Mouse (Mus musculus) heart, postnatal 4 days (tissue): Measurements from ENCODE around the gene Pdcd1. TPM values are rescaled to one million over a fixed set of nuclear protein-coding genes. Genes with fewer than 3 reads are reported as not detected.
"Not testable (repeated sequence)": the region's sequence is repeated elsewhere in the genome, so short reads cannot be mapped to it uniquely, and the experiment has no call there.

Experiments
- DNase-seq: peaks from one replicate; pipeline ENCODE4 v3.0.0; 2021
- total RNA-seq, 2 experiments: library from RNA; stranded (reverse); gene quantifications; 2 replicates each; pipeline ENCODE4 v1.2.3; 2021

The Pdcd1 gene
- total RNA-seq = not detected

DNA sequence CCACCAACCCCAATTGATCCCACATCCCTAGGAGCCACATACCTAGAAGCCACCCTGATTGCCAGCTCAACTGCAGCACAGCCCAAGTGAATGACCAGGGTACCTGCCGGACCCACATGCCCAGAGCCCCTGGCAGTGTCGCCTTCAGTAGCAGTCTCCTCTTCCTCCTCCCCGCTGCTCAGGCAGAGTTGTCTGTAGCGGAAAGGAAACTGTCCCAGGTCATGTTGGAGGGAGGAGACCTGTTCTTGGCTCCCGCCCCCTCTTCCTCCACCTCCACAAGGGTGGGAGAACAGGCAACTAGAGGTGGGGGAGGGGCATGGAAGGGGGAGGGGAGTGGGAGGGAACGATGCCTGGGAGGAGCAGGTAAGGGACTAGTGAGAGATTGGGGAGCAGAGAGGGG lies at the start of gene Pdcd1:
Pdcd1 (minus strand) TSS at position 181 of the 400 bp plus-strand sequence.
- no peak for DNase-seq

DNA sequence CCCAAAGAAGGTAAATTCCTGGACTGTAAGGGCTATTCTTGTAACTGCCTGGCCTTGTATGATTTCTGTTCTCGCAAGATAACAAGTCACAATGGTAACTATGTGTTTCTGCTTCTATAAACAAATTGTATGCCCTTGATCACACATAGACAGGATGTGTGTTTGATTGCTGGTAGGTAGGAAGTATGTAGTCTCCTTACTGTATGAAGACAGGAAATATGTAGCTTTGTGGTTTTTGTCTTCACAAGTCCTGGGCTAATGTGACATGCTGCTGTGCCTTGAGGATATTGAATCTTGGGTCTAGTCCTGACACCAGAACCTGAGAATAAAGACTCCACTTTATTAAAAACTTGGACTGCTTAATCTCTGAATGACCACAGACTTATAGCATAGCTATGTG lies 39.4 kb upstream of the Pdcd1 start:
- DNase-seq = no peak

DNA sequence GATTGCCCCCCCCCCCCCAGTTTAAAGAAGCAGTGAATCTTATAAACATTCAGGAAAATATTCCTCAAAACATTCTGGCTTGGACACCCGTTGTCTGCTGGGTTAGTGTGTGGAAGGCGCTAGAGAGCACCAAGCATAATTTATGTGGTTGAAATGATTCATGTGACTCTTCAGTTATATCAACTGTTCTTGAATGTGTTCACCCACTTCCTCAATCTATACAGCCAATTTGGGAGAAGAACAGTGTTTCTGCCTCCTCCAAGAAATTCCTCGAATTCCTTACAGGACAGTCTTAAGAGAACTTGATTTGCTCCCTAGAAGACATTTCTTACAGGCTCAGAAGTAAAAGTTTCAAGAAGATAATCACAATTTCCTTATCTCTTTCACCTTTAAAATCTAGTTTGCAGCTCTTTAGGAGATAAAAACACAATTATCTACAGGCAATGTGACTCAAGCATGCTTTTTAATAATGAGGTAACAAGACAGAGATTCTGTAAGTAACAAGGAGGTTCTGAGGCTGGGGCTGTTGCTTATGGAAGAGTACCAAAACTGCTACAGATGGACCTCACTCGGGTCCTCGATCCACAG lies 34.1 kb upstream of the Pdcd1 start:
- DNase-seq = no peak

DNA sequence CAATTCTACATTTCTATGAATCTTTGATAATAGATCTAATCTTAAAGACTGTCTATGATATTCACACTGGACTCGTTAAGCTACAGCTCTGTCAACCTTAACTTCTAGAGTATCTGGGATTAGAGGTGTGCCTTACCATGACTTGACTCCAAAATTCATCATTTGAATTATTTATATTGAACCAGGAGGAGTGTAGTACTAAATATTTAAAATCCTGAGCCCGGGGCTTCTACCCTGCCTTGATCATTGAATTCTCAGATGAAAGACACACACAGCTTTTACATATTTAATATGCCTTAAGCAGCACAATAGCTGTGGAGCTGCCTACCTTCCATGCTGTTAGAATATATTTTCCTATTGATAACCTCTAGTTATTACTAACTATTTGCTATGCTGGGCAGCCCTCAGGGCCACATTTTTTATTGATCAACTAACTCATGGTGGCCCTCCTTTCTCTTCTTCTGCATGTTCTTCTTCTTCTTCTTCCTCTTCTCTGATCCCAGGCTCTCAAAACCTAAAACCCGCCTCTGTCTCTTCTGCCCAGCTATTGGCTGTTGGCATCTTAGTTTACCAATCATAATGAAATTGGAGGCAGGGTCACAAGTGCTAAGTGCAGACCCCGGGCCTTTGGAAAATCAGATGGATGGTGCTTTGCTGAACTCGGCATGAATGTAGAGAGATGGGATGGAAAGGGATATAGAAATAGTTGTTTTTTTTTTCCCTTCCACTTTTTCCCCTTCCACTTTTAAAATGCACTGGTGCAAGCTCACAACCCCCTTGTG lies 33.2 kb upstream of the Pdcd1 start:
- no peak for DNase-seq

DNA sequence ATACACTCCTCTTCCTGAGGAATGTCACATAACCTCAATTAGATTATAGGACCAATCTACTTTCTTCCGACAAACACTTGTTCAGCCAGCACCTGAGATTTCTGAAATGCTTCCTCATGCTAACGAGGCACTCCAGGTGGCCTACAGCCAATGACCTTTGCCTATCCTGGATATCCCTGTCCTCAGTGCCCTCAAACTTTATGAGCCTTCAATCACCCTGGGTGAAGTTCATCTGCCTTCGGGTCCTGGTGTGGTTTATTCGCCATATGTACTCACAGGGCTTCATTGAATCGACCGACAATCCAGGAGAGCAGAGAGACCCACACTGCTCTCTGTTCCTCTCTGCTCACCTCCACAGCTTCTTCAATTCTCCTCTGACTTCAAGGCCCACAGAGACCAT lies 29.4 kb upstream of the Pdcd1 start:
- no peak for DNase-seq

DNA sequence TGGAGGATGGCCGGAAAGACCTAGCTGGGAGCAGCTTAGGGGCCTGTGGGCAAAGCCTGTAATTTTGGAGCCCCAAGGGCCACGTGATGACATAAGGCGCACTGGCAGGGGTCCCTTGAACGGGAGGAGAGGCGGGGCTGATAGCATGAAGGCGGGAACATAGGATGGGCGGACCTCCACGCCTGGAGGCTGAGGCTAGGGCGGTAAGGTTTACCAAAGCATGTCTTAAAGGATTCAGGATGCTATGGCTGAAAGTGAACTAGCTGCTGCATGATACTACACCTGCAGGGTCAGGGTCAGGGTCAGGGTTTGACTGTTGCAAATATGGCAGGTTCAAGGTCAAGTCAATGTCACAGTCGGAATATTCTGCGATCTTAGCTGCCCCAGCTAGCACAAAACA lies 28.8 kb upstream of the Pdcd1 start:
- no peak for DNase-seq

DNA sequence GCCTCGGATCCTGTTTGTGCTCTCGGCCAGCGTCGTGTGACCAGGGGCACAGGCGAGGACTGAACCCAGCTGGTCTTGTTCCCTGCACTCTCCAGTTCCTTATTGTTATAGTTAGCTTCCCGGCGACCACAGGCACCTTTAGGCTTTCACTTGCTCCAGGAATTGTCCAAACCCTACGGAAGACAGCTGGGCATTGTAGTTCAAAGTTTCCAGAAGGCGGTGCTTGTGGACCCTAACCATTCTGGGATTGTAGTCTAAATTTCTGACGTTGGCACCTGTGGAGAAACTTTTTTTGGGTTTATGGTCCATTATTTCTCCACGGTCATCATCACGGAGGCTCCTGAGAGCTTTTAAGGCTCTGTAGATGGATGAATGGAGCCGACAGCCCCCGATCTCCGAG lies 28.4 kb upstream of the Pdcd1 start:
- no peak for DNase-seq

DNA sequence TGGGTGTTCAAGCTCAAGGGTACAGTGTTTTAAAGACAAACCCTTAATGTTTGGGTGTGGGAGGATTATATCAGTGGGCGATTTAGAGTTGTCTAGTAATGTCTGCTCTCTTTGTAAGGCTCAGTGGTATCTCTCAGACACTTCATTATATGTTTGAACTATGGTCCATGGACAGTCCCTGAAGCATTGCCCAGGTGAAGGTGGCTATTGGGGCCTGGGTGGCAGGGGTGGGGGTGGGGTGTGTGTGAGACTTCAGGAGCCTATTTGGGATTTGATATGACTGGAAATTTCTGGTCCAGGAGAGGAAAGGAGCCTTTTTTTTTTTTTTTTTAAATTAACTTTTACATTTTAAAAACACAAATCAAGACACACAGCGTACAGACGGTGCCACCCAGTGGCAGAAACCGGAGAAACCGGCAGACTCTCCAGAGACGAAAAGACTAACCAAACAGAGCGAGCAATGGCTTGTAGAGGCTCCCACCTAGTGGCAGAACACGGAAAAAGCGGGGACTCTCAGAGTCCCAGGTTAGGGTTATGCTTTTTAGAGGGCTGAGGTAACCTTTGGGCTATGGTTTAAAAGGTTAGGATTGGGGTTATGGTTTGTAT lies 26.6 kb upstream of the Pdcd1 start:
- peak; percentile 91 for DNase-seq

DNA sequence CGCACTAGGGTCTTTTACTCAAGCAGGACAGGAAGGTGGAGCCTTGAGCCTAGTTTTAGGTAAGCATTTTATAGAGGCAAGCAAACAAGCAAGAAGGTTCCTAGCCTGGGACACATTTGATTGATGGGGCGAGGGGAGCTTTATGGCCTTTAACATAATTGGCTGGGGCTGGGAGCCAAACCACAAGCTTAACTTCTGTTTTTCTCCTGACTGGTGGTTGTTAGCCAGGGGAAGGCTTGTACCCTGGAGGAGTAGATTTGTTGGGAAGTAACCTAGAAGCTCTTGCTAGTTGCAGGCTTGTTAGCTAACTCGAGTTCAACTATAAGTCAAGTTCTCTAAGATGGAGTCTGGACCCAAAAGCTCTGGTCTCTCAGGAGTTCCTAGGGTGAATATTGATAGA lies 26.0 kb upstream of the Pdcd1 start:
- no peak for DNase-seq

DNA sequence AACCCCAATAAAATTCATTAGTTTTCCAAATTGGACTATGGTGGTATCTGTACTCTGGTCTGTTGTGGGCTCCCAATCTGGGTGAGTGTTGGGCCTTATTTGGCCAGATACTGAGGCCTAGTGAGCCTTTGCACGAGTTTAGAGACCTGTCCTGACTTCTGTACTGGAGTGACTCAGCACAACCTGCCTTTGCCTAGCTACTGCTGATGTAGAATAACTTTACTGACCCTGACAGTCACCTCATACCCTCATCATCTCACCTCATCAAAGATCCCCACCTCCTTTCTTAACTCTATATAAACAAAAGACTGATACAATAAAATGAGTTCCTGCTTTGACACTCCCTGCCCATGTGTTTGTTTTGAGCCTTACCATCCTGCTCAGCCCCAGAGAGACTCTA lies 24.3 kb upstream of the Pdcd1 start:
- no peak for DNase-seq

DNA sequence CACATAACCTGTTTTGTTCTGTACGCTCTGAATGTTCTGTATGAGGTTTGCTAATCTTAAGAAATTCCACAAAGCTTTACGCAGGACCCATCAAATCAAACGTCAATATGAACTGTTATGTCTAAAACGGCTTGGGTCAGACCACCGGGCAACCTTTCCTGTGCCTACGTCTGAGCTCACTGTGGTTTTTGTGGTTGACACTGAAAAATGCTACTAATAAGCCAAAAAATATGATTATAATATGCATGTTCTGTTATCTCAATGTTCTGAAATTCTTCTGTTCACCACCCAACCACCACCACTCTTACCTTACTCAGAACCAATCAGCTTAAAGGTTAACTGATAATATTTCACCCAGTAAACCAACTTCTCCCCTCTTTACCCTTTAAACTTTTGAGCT lies 22.4 kb upstream of the Pdcd1 start:
- DNase-seq = no peak

DNA sequence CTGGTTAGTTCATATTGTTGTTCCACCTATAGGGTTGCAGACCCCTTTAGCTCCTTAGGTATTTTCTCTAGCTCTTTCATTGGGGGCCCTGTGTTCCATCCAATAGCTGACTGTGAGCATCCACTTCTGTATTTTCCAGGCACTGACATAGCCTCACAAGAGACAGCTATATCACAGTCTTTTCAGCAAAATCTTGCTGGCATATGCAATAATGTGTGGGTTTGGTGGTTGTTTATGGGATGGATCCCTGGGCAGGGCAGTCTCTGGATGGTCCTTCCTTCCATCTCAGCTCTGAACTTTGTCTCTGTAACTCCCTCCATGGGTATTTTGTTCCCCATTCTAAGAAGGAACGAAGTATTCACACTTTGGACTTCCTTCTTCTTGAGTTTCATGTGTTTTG lies 5.9 kb upstream of the Pdcd1 start:
- DNase-seq = not testable (repeated sequence)

DNA sequence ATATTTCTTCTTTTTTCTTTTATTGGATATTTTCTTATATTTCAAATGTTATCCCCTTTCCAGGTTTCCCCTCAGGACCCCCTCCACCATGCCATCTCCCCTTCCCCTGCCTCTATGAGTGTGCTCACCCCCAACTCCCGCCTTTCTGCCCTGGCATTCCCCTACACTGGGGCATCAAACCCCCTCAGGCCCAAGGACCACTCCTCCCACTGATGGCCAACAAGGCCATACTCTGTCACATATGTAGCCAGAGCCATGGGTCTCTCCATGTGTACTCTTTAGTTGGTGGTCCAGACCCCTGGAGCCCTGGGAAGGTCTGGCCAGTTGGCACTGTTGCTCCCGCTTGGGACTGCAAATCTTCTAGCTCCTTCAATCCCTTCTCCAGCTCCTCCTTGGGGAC lies 5.0 kb upstream of the Pdcd1 start:
- DNase-seq = no peak

DNA sequence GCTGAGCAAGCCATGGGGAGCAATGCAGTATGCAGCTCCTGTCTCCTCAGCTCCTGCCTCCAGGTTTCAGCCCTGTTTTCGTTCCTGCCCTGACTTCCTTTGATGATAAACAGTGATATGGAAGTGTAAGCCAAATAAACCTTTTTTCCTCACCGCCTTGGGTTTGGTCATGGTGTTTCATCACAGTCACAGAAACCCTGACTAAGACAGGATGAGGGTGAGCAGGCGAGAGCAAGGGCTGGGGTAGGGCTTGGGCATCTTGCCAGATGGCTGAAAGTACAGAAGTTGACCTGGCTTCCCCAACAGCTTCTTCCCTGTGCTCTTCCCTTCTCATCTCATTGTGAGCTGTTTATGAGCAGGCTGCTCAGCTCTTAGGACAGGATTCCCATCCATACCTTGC lies 3.6 kb upstream of the Pdcd1 start:
- DNase-seq = no peak

DNA sequence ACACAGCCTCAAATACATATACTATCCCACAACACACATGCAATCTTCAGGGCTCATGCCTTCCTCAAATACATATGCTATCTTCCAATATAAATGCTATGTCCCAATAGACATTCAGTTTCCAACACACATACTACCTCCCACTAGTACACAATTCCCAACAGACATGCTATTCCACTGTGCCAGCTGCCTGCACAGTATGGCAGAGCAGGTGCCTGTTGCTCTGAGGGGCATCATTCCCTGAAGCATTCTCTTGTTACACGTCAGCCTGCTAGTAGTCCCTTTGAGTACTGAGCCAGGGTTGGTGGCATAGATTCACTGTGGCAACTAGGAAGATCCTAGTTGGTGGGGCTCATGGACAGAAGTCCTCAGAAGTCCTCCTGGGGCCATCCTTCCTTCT lies 2.1 kb upstream of the Pdcd1 start:
- DNase-seq = no peak

DNA sequence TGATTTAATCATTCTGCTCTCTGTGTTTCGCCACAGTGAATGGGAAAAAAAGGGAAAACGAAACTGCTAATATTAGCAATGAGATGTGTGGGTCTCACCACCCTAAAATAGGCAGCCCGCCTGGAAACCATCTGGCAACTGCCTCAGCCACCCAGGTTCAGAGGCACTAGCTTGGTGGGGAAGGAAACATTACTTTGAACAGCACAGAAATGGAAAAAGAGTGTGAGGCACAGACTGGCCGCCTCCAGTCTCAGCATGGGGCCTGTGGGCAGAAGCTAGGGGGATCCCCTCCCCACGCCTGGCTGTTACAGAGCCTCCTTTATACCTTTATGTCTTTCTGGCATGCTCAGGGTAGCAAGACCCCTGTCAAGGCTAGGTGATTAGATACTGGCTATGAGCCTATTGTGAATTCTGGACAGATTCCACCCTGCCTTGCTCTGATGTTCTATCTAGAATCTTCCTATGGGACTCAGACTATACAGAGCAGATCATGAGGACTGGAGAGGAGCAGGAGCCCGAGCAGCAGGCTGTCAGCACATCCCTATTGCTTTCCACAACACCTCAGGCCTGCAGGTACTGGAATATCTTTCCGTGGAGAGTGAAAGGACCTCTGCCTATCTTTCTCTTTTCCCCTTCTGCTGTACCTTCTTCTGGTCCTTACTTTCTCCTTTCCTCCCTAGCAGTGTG lies 1.3 kb upstream of the Pdcd1 start:
- no peak for DNase-seq

DNA sequence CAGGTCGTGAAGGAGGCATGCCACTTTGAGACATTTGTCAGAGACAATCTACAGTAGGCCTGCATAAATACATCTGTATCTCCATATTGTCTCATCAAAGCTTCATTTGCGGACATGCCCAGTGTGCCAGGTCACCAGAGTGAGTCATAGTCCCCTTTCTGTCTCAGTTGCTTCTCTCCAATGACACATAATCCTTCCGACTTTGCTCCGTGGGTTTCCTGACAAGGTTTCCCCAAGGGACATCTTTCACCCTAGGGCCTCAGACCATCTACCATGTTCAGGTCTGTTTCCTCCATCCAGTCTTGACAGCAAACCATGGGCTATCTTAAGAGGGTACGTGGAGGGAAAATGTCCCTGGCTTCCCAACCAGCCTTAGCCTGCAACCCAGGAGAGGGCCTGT lies 1.2 kb downstream of the Pdcd1 start:
- DNase-seq = no peak

DNA sequence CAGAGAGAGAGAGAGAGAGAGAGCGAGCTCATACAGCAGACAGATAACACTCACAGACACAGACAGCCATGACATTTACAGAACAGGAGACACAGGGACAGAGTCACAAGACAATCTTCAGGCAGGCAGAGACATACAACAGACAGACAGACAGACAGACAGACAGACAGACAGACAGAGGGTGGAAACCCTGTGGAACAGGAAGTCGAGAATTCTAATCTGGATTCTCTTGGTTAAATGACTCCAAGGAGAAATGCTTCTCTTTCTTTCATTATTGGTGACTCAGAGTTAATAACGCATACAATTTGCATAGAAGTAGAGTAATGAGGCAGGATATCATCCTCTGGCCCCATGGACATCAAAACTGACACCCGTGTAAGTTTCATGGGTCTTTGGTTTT lies 5.8 kb downstream of the Pdcd1 start:
- no peak for DNase-seq

DNA sequence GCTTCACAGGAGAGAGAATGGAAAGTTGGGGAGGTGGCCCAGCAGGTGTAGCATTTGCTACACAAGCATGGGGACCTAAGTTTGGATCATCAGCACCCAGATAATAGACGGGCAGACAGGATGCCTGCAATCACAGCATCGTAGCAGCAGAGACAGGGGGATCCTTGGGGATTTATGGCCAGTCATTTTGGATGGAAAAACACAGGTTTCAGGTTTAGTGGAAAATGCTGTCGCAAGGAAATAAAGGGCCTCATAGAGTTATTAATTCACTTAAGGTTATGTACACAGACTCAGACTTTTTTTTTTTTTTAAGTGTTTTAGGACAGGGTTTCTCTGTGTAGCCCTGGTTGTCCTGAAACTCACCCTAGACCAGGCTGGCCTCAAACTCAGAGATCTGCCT lies 6.8 kb downstream of the Pdcd1 start:
- no peak for DNase-seq

DNA sequence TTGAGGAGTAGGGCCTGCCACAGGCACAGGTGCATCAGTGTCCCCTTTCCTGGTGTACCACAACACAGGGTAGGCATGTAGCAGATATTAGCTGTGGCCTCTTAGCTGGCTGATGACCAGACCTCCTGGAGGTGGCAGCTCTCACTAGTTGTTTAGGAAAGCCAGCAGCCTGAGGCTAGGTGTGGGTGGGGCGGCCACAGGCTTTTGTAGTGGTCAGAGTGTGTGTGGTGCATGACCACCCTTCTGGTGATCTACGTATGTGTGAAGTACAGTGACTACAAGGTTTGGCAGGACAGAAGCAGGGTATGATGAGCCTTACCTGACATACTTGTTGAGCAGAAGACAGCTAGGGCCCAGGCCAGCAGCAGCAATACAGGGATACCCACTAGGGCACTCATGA lies 12.0 kb downstream of the Pdcd1 start:
- DNase-seq = no peak

DNA sequence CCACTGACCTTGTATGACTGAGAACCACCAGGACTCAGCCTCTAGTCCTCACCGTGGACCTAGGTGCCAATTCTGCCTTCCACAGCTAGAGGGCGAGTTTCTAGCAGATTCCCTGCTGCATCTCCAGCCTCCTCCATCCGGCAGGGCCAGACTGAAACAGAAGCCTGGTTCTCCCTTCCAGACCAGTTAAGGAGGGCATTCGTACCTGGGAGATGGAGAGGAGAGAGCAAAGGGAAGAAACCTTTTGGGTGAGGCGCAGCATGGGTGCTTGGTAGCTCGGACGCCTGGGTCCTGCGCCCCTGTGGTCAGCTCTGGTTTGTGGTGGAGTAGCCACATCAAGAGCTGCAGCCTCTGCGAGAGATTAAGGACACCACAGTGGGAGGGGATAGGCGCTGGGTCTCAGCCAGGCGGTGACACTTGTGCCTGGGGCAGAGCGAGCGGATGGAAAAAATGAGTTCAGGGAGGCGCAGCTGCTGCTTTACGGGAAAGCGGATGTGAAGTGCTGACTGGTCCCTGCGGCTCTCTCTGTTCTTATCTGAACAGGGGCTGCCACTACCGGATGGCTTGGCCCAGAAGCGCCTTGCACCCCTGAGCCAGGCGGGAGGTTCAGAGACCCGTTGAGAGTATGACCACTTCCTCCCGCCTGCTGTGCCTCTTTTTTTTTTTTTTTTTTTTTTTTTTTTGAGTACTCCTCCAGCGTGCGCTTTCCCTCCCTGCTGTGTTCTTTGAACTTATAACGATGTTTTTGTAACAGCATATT lies 17.2 kb downstream of the Pdcd1 start:
- DNase-seq = peak; percentile 91

DNA sequence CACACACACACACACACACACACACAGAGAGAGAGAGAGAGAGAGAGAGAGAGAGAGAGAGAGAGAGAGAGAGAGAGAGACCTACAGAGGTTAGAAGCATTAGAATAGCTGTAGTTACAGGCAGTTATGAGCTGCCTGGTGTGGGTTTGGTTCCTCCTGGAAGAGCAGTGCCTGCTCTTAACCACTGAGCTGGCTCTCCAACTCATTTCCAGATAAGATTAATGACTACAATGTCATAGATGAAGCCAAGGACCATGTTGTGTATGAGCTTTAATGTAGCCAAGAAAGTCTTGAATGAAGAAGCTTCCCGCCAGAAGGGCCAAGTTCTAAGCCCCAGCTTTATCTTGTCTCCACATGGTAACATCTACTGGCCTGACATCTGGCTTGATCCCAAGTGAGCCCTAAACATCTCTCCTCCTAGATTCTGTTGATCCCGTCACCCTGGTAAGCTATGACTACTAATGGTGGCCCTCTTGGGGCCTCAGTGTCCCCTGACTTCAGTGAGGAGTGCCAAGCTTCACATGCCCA lies 19.2 kb downstream of the Pdcd1 start:
- no peak for DNase-seq

DNA sequence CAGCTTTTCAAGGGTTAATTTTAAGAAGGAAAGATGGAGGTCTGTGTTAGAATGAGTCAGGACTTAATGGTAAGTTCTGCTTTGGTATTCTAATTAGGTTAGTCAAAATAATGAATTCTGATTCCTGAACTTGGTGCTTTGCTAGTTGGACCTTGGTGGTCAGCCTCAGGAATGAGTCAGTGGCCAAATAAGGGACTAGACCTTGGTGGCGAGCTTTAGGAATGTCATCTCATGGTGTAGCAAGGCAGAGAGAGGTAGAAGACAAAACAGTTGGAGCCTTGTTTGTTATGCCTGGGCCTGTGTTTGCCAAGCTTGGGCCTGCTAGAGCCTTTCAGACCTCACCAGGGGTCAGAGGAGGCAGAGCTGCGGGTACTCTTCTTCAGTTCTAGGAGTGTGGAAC lies 23.6 kb downstream of the Pdcd1 start:
- DNase-seq = no peak
